Mouse (Mus musculus): ENCODE results near the gene Srrt.

DNA sequence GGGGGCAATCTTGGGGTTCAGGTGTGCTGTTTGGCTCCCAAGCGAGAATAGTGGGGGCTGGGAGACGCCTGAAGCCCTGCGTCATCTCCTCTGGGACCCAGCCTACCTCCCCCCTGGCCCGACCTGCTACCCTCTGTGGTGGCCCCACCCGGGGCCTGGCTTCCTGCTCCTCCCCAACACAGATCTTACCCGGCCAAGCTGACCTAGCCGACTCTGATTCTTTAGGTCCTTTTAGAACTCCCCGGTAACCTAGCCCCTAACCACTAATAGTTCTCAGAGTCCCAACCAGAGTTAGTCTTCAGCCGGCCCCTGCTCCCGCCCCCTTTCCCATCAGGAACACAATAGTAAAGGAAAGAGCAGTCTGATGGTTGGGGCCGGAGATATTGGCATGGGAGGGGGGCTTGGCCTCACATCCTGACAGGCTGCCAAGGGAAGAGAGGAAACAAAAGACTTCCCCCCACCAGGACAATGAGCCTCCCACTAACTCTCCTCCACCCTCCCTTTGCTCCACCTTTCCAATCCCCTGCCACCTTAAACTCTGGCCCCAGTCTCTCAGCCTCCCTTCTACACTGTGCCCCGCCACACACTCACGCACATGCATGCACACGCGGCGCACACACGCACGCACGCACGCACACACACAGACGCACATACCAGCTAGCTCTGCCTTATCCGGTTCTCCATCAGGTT is 32.0 kb upstream of the Srrt start:
- TF ChIP-seq CTCF (IDR thresholded peaks at IDR 0.05; ENCODE audit: extremely low read depth, insufficient read length, insufficient replicate concordance, low read depth, low read length) (no peak), POLR2A (IDR thresholded peaks at IDR 0.05; ENCODE audit: low read depth, low read length) (no peak)
